Mouse (Mus musculus) neural tube, embryonic 11.5 days (tissue): ENCODE measurements around the gene Ppm1h. TPM values are rescaled to one million over a fixed set of nuclear protein-coding genes. Genes with fewer than 3 reads are reported as not detected.

ENCODE experiments used
- ATAC-seq: fragments of 200-750 bp; cut with Nextera tagmentation; 2 replicates; pipeline ENCODE4 v1.8.0; 2017; ENCODE audit warnings: moderate number of reproducible peaks, mild to moderate bottlenecking, moderate TSS enrichment, moderate library complexity; ENCODE audit not compliant: insufficient read depth, low FRiP score, low TSS enrichment
- DNase-seq: peaks from one replicate; pipeline ENCODE4 v3.0.0-alpha.2; 2015; ENCODE audit warnings: low spot score
- H3K27ac ChIP-seq: fragments of 300-500 bp; sonication (generic); 2 replicates; pipeline ENCODE4 v1.5.1; 2014; ENCODE audit warnings: low read depth, mild to moderate bottlenecking, low read length
- H3K27me3 ChIP-seq: fragments of 300-500 bp; sonication (generic); 2 replicates; pipeline ENCODE4 v1.6.1; 2014; ENCODE audit warnings: mild to moderate bottlenecking, low read length, mixed read lengths; ENCODE audit not compliant: control insufficient read depth, insufficient read depth
- H3K36me3 ChIP-seq: fragments of 300-500 bp; sonication (generic); 2 replicates; pipeline ENCODE4 v1.6.1; 2014; ENCODE audit warnings: mild to moderate bottlenecking, low read length, moderate library complexity, mixed read lengths; ENCODE audit not compliant: control insufficient read depth, insufficient read depth
- H3K4me1 ChIP-seq: fragments of 300-500 bp; sonication (generic); 2 replicates; pipeline ENCODE4 v1.6.1; 2014; ENCODE audit warnings: low read length, mixed read lengths; ENCODE audit not compliant: control insufficient read depth, insufficient read depth
- H3K4me2 ChIP-seq: fragments of 300-500 bp; sonication (generic); 2 replicates; pipeline ENCODE4 v1.6.1; 2014; ENCODE audit warnings: low read depth, mild to moderate bottlenecking, moderate library complexity
- H3K4me3 ChIP-seq: fragments of 300-500 bp; sonication (generic); 2 replicates; pipeline ENCODE4 v1.5.1; 2014; ENCODE audit warnings: low read depth, low read length
- H3K9ac ChIP-seq: fragments of 300-500 bp; sonication (generic); 2 replicates; pipeline ENCODE4 v1.6.1; 2014; ENCODE audit warnings: mild to moderate bottlenecking, low read length
- H3K9me3 ChIP-seq: fragments of 300-500 bp; sonication (generic); 2 replicates; pipeline ENCODE4 v1.6.1; 2016; ENCODE audit warnings: low read length; ENCODE audit not compliant: control insufficient read depth
- WGBS: fragments of 180-500 bp; shearing (Covaris S2); extraction: QIAGEN DNeasy Blood & Tissue Kit; methylation state at CpG from one replicate; pipeline ENCODE4 v1.1.7; 2014; 5-methylcytosine and 5-hydroxymethylcytosine counted together
- polyA plus RNA-seq: library from polyadenylated mRNA; unstranded; fragments of >200 nt; fragmentation: Nextera tagmentation; extraction: Ambion mirVana; gene quantifications from 2 replicates; pipeline ENCODE4 v1.2.1, GENCODE M21; 2014

Gene Ppm1h
- polyA plus RNA-seq, 1 experiment from 2014 or later: 15.1 TPM

DNA sequence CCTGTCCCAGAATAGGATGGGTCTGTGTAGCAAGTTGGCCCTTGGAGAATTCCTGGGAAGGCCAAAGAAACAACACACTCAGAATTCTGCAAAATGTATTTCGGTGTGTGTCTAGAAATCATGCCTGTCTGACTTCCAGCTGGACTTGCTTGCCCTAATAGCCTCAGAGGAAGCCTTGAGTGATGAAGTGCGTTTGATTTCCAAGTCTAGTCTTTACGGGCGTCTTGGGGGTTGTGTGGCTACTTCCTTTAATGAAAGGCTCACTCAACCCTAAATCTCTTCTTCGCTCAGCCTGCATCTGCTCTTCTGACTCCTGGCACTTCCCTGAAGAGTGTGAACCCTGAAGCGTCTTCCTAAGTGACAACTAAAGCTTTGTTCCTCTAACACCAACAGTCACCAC, 265.3 kb downstream of the Ppm1h start:
- H3K4me2 ChIP-seq: no peak overlapping the region
- H3K4me3 ChIP-seq: no peak overlapping the region
- no peak overlapping the region for H3K9ac ChIP-seq
- no peaks in the 10 kb centered on the region for H3K27me3 ChIP-seq
- DNase-seq: no peak
- ATAC-seq: no peak
- no peaks in the 10 kb centered on the region for H3K36me3 ChIP-seq
- no peak overlapping the region; the same call in 1 of the 2 replicates for H3K27ac ChIP-seq
- peaks cover 4% of the 10 kb centered on the region; the same call in 1 of the 2 replicates for H3K4me1 ChIP-seq
- WGBS: 47% methylated on average over 6 of the region's 6 CpGs
- no peaks in the 10 kb centered on the region for H3K9me3 ChIP-seq

DNA sequence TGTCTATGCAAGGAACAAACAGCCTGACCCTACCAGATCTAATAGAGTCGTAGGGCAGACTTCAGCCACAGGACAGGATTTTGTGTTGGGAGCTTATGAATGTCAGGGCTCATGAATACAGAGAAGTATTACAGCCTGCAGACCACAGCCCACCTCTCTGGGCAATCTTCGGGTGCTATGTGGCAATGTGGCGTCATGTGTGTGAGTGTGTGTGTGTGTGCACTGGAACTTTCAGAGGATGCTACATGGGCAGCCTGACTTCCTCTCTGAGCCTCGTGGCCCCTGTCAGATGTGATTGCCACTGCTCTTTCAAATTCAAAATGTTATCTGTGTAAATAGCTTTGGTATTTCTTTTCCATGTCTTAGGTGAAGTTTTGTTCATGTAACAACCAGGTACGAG, 266.3 kb downstream of the Ppm1h start:
- Histone ChIP-seq H3K4me1 (peaks cover 4% of the 10 kb centered on the region; the same call in 1 of the 2 replicates), H3K27ac (no peak overlapping the region), H3K4me3 (no peak overlapping the region), H3K9me3 (no peaks in the 10 kb centered on the region), H3K9ac (no peak overlapping the region), H3K36me3 (no peaks in the 10 kb centered on the region), H3K27me3 (no peaks in the 10 kb centered on the region), H3K4me2 (no peak overlapping the region)
- 77% methylated on average over 5 of the region's 5 CpGs for WGBS
- no peak for DNase-seq
- no peak for ATAC-seq

DNA sequence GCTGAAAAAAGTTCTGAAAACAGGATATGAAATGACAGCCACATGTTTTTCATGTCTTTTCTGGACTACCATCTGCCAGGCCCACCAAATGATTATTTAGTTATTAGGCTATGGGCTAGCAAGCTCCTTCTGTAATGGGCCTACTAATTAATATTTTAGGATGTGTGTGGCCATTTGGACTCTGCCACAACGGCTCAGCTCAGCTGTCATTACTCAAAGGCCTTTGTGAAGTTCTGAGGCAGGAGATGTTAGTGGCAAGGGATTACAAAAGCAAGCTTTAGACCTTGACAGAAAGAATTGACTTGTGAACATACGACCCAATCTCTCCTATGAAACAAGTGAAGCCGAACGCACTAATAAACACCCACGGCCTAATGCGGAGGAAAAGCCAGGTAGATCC, 272.4 kb downstream of the Ppm1h start:
- ATAC-seq (no peak), DNase-seq (no peak)
- Histone ChIP-seq H3K36me3 (no peaks in the 10 kb centered on the region), H3K9me3 (no peaks in the 10 kb centered on the region), H3K9ac (no peak overlapping the region), H3K27ac (no peak overlapping the region), H3K4me3 (no peak overlapping the region), H3K4me1 (peaks cover 4% of the 10 kb centered on the region; the same call in 1 of the 2 replicates), H3K27me3 (no peaks in the 10 kb centered on the region), H3K4me2 (no peak overlapping the region)
- WGBS: 75% methylated on average over 6 of the region's 6 CpGs

DNA sequence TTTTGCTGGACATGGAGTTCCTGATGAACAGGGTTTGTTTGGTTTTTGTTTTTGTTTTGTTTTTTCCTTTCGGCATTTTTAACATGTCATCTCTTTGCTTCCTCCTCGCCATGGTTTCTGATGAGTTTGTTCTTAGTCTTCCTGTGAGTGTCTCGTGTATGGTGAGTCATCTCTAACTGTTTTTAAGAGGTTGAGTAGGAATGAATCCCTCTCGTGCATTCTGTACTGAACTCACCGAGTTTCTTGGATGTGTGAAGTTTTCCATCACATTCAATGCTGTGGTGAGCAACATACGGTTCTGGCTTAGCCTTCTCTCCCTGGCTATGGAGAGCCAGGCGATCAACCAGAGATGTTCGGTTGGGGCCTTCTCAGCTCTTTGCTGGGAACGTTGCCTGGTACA, 275.0 kb downstream of the Ppm1h start:
- WGBS: 91% methylated on average over 9 of the region's 9 CpGs
- H3K4me1 ChIP-seq: peaks cover 4% of the 10 kb centered on the region; the same call in 1 of the 2 replicates
- no peak overlapping the region for H3K4me3 ChIP-seq
- no peaks in the 10 kb centered on the region for H3K36me3 ChIP-seq
- no peak overlapping the region for H3K4me2 ChIP-seq
- H3K27me3 ChIP-seq: no peaks in the 10 kb centered on the region
- H3K9ac ChIP-seq: no peak overlapping the region
- H3K27ac ChIP-seq: no peak overlapping the region
- ATAC-seq (no peak), DNase-seq (no peak)
- H3K9me3 ChIP-seq: no peaks in the 10 kb centered on the region

DNA sequence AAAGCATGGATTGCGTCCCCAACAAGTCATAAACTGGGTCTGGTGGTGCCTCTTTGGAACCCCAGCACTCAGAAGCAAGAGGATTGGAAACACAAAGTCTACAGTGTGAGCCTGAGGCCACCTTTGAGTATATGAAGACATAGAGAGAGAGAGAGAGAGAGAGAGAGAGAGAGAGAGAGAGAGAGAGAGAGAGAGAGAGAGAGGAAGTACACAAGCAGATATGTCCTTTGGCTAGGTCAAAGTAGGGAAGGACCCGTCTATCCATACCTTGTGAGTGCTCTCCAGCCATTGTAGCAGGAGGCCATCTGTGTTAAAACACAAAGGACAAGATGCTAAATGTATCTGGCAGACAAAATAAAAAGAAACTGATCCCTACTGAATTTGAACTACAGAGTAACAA, 279.4 kb downstream of the Ppm1h start:
- WGBS: 86% methylated on average over 2 of the region's 2 CpGs
- no peak overlapping the region for H3K4me2 ChIP-seq
- no peaks in the 10 kb centered on the region for H3K4me1 ChIP-seq
- H3K9ac ChIP-seq: no peak overlapping the region
- no peaks in the 10 kb centered on the region for H3K36me3 ChIP-seq
- ATAC-seq (no peak), DNase-seq (no peak)
- H3K27me3 ChIP-seq: no peaks in the 10 kb centered on the region
- H3K27ac ChIP-seq: no peak overlapping the region
- H3K9me3 ChIP-seq: no peaks in the 10 kb centered on the region
- no peak overlapping the region for H3K4me3 ChIP-seq

DNA sequence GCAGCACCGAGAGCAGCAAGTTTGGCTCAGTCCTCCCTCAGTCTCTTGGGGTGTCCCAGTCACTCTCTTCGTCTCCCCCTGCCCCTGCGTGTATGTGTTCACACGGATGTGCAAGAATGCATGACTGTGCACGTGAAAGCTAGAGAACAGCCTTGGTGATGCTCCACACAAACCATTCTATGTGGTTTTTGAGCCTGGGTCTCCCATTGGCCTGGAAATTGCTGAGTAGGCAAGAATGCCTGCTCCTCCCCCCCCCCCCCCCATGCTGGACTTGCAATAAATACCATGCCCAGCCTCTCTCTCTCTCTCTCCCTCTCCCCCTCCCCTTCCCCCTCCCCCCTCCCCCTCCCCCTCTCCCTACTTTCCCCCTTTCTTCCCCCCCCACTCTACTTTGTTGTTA, 280.1 kb downstream of the Ppm1h start:
- Histone ChIP-seq H3K9ac (no peak overlapping the region), H3K36me3 (no peaks in the 10 kb centered on the region), H3K4me1 (peaks cover 1% of the 10 kb centered on the region), H3K4me2 (no peak overlapping the region), H3K9me3 (no peaks in the 10 kb centered on the region), H3K27me3 (no peaks in the 10 kb centered on the region), H3K27ac (no peak overlapping the region), H3K4me3 (no peak overlapping the region)
- WGBS: 90% methylated on average over 5 of the region's 5 CpGs
- no peak for DNase-seq
- no peak for ATAC-seq

DNA sequence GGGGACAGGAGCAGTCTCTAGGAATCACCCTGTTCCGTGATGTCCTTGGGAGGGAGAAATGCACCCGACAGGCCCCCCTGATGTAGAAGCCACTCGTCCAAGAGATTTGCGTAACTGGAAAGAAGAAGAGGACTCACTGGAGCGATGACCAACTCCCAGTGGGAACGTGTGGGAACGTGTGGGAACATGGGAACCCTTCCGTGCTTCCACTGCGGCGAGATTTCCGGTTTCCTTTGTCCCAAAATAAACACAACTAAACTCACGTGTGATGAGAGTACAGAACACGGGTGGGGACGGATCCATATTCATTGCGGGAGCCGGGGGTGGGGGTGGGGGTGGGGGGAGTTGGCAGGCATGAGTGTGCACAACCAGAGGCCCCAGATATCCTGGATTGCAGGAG, 281.7 kb downstream of the Ppm1h start:
- no peak overlapping the region for H3K9ac ChIP-seq
- H3K27me3 ChIP-seq: no peaks in the 10 kb centered on the region
- no peak overlapping the region for H3K27ac ChIP-seq
- no peak for ATAC-seq
- WGBS: 89% methylated on average over 16 of the region's 16 CpGs
- no peak for DNase-seq
- peaks cover 6% of the 10 kb centered on the region for H3K4me1 ChIP-seq
- H3K4me2 ChIP-seq: no peak overlapping the region
- no peaks in the 10 kb centered on the region for H3K36me3 ChIP-seq
- H3K9me3 ChIP-seq: no peaks in the 10 kb centered on the region
- H3K4me3 ChIP-seq: no peak overlapping the region

DNA sequence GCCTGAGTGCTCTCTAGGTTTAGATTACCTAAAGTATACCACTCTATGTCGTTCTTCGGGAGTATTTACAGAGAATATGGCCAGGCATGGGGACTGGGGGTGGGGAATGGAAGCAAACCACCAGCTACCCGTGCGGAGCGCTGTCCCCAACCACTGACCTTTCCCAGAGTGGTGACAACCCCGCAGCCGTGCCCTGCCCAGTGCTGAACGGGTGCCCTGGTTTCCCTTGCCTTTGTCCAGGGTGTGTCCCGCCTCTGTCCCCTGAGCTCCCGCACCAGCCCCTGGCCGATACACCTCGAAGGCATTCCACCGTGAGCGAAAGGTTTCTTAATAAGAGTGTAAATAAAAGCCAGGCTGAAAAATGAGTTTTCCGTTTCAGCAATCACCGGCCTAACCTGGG, 282.2 kb downstream of the Ppm1h start:
- Histone ChIP-seq H3K4me2 (no peak overlapping the region), H3K9me3 (no peaks in the 10 kb centered on the region), H3K4me1 (peaks cover 6% of the 10 kb centered on the region), H3K4me3 (no peak overlapping the region), H3K36me3 (no peaks in the 10 kb centered on the region), H3K27me3 (no peaks in the 10 kb centered on the region), H3K27ac (no peak overlapping the region), H3K9ac (no peak overlapping the region)
- WGBS: 66% methylated on average over 16 of the region's 16 CpGs
- DNase-seq: no peak
- no peak for ATAC-seq

DNA sequence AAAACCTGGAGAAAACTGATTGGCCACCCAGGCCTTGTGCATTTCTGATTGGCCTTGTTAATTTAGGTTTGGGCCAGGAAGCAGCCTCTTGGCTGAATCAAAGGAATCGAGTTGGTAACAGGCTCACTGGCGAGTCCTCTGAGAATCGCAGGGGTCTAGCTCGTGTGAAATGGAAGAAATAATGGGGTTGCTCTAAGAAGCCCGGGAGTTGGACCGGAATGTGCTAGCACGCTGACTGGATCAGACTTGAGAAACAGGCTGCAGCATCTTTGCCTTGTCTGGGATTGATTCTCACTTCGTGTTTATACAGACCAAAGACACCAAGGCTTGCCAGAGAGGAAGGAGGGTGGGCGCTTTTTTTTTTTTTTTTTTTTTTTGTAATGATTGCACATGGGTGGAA, 282.9 kb downstream of the Ppm1h start:
- no peaks in the 10 kb centered on the region for H3K36me3 ChIP-seq
- WGBS: 78% methylated on average over 9 of the region's 9 CpGs
- H3K4me1 ChIP-seq: peaks cover 6% of the 10 kb centered on the region
- no peak overlapping the region for H3K9ac ChIP-seq
- H3K4me3 ChIP-seq: no peak overlapping the region
- DNase-seq (no peak), ATAC-seq (no peak)
- no peak overlapping the region for H3K27ac ChIP-seq
- H3K4me2 ChIP-seq: no peak overlapping the region
- no peaks in the 10 kb centered on the region for H3K27me3 ChIP-seq
- H3K9me3 ChIP-seq: no peaks in the 10 kb centered on the region
